Mouse (Mus musculus) embryonic facial prominence, embryonic 11.5 days (tissue): ENCODE data around the gene Gm26620. TPM values are rescaled to one million over a fixed set of nuclear protein-coding genes. Genes with fewer than 3 reads are reported as not detected.

Source experiments
- ATAC-seq: fragments of 200-750 bp; cut with Nextera tagmentation; replicated peaks from 2 replicates; pipeline ENCODE4 v1.8.0; 2017; ENCODE audit warnings: low read depth; ENCODE audit not compliant: insufficient number of reproducible peaks, low FRiP score, low TSS enrichment
- DNase-seq: peaks from one replicate; pipeline ENCODE4 v3.0.0-alpha.2; 2015; ENCODE audit warnings: low spot score
- H3K27ac ChIP-seq: fragments of 300-500 bp; sonication (generic); replicated peaks from 2 replicates; pipeline ENCODE4 v1.5.1; 2014; ENCODE audit warnings: mild to moderate bottlenecking, low read depth, low read length, control low read depth
- H3K27me3 ChIP-seq: fragments of 300-500 bp; sonication (generic); 2 replicates; pipeline ENCODE4 v1.6.1; 2014; ENCODE audit warnings: mild to moderate bottlenecking, low read length, moderate library complexity, mixed read lengths; ENCODE audit not compliant: control insufficient read depth, insufficient read depth
- H3K36me3 ChIP-seq: fragments of 300-500 bp; sonication (generic); replicated peaks from 2 replicates; pipeline ENCODE4 v1.6.1; 2014; ENCODE audit warnings: low read depth, mild to moderate bottlenecking, low read length, moderate library complexity, mixed read lengths; ENCODE audit not compliant: control insufficient read depth, insufficient read depth
- H3K4me1 ChIP-seq: fragments of 300-500 bp; sonication (generic); 2 replicates; pipeline ENCODE4 v1.6.1; 2014; ENCODE audit warnings: low read length, mixed read lengths; ENCODE audit not compliant: control insufficient read depth, insufficient read depth
- H3K4me2 ChIP-seq: fragments of 300-500 bp; sonication (generic); 2 replicates; pipeline ENCODE4 v1.6.1; 2014; ENCODE audit warnings: low read depth, mild to moderate bottlenecking, control low read depth, low read length, moderate library complexity
- H3K4me3 ChIP-seq: fragments of 300-500 bp; sonication (generic); 2 replicates; pipeline ENCODE4 v1.5.1; 2014; ENCODE audit warnings: low read depth, low read length, control low read depth
- H3K9ac ChIP-seq: fragments of 300-500 bp; sonication (generic); replicated peaks from 2 replicates; pipeline ENCODE4 v1.6.1; 2014; ENCODE audit warnings: mild to moderate bottlenecking, control low read depth, low read length
- H3K9me3 ChIP-seq: fragments of 300-500 bp; sonication (generic); replicated peaks from 2 replicates; pipeline ENCODE4 v1.6.1; 2016; ENCODE audit warnings: mild to moderate bottlenecking, low read length, inconsistent platforms, mixed read lengths; ENCODE audit not compliant: control insufficient read depth
- WGBS: fragments of 180-500 bp; shearing (Covaris S2); extraction: QIAGEN DNeasy Blood & Tissue Kit; methylation state at CpG from one replicate; pipeline ENCODE4 v1.1.7; 2014; 5-methylcytosine and 5-hydroxymethylcytosine counted together
- polyA plus RNA-seq: library from polyadenylated mRNA; unstranded; fragments of >200 nt; fragmentation: Nextera tagmentation; extraction: Ambion mirVana; gene quantifications from 2 replicates; pipeline ENCODE4 v1.2.1, GENCODE M21; 2014

The Gm26620 gene
- polyA plus RNA-seq, 1 experiment from 2014 or later = not detected

DNA sequence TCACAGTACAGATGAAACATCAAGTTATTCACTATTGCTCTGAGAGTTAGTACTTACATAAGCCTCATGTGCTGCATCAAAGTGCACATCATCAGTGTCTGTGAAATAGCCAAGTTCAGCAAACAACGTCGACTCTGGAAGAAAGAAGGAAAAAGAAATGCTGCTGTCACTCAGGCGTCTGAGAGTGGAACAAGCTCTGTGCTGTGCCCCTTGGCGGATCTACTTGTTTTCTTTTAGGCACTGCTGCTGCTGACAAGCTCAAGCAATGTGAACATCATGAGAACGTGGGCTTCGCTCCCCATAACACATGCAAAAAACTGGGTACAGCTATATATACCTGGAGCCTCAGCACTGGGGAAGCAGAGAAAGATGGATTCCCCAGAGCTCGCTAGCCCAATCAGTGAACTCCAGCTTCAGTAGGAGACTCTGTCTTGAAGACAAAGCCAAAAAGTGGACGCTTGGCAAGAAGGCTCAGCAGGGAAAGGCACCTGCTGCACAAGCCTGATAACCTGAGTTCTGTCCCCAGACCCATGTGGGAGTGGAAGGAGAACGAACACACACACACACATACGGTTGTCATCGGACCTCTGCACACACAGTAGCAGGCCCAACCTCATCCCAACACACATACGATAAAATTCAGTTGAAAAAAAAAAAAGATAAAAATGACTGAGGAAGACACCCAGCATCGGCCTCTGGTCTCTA is 29.7 kb upstream of the Gm26620 start:
- H3K9ac ChIP-seq = no peak overlapping the region
- ATAC-seq = no peak
- no peak for DNase-seq
- H3K27ac ChIP-seq = no peak overlapping the region
- no peak overlapping the region for H3K4me2 ChIP-seq
- H3K27me3 ChIP-seq = no peaks in the 10 kb centered on the region
- H3K4me3 ChIP-seq = no peak overlapping the region
- no peaks in the 10 kb centered on the region for H3K36me3 ChIP-seq
- H3K4me1 ChIP-seq = no peaks in the 10 kb centered on the region
- WGBS = 89% methylated on average over 13 of the region's 13 CpGs
- H3K9me3 ChIP-seq = no peaks in the 10 kb centered on the region

DNA sequence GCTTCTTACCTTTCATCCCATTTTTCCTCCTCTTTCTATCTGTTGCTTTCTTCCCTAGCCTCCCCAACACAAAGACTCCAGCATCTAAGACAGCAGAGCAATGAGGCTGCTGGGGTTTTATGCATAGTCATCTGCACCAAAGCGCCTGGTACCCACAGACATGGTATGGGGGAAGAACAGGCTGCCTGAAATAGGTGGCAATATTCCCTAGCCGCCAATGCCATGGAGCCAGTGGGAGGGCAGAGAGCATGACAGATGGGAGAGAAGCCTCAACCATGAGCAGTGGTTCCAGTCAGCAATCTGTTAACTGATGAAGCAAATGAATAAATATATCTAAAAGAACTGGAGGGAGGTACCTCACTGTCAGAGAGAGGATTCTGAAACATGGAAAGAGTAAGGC is 27.5 kb upstream of the Gm26620 start:
- Histone ChIP-seq H3K9me3 (no peaks in the 10 kb centered on the region), H3K4me3 (no peak overlapping the region)
- WGBS = 85% methylated on average over 2 of the region's 2 CpGs

DNA sequence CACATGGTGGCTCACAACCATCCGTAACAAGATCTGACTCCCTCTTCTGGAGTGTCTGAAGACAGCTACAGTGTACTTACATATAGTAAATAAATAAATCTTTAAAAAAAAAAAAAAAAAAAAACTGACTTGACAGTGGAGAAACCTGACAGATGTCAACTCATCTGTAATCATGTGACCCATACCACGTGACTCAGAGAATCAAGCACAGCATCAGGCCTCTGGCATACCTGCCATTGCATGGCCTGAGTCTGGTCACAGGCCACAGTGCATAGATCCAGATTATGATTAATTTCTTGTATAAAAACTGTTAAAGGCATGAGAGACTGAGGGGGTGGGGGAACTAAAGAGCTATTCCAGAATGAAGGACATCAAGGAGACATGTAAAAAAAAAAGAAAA is 26.0 kb upstream of the Gm26620 start:
- H3K9ac ChIP-seq = no peak overlapping the region
- no peak overlapping the region for H3K4me3 ChIP-seq
- ATAC-seq (no peak), DNase-seq (no peak)
- H3K36me3 ChIP-seq = no peaks in the 10 kb centered on the region
- no peaks in the 10 kb centered on the region for H3K27me3 ChIP-seq
- no peaks in the 10 kb centered on the region for H3K4me1 ChIP-seq
- no peaks in the 10 kb centered on the region for H3K9me3 ChIP-seq
- H3K4me2 ChIP-seq = no peak overlapping the region
- 71% methylated on average over 2 of the region's 2 CpGs for WGBS
- no peak overlapping the region for H3K27ac ChIP-seq

More for the DNA sequence above, 27.5 kb upstream of the Gm26620 start:
- Histone ChIP-seq H3K27ac (no peak overlapping the region), H3K36me3 (no peaks in the 10 kb centered on the region), H3K4me1 (no peaks in the 10 kb centered on the region), H3K27me3 (no peaks in the 10 kb centered on the region), H3K9ac (no peak overlapping the region), H3K4me2 (no peak overlapping the region)
- no peak for ATAC-seq
- DNase-seq = no peak

DNA sequence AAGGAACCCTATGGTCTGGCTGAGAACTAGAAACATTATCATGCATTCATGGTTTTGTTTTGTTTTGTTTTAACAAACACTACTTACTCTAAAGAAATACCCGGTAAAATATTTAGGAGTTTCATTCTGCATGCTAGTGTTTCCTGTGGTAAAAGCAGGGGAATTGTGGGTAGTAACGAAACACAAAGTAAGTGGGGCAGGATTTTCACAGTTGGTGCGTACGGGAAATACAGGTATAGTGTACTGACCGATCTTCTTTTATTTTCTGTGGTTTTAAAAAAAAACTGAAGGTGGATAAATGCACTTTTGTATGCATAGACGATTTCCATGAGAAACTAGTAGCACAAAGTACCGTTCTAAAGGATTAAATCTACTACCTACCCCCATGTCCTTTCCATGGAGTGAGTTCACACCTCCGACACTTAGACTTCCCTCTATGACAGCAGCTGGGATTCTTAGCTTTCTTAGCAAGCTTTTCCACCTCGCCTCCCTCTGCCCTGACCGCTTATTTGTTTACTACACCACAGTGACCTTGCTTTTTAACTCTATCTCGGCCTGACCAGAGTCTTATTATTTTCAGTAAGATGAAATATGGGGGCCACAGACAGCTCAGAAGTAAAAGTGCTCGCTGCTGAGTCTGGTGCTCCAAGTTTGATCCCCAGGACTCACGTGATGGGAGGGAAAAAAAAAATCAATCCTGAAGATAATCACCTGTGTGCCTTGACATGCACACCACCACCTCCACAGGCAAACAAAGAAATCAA is 23.0 kb upstream of the Gm26620 start:
- no peak overlapping the region for H3K4me3 ChIP-seq
- DNase-seq = no peak
- WGBS = 84% methylated on average over 13 of the region's 13 CpGs

DNA sequence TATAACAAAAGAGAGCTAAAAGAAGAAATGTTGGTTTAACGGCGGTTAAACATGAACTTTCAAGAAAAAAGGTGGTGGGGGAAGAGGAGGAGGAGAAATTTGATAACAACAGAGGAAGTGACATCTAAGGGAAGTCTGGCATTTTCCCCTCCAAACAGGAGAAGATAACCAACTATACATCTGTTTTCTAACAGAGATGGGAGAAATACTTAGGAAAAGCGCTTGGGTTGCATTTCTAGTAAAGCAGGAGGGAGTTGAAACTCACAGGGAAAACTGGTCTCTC is 22.5 kb upstream of the Gm26620 start:
- Histone ChIP-seq H3K4me1 (no peaks in the 10 kb centered on the region), H3K9ac (no peak overlapping the region), H3K36me3 (no peaks in the 10 kb centered on the region), H3K27ac (no peak overlapping the region), H3K4me3 (no peak overlapping the region), H3K9me3 (no peaks in the 10 kb centered on the region), H3K27me3 (no peaks in the 10 kb centered on the region), H3K4me2 (no peak overlapping the region)
- DNase-seq = no peak
- no peak for ATAC-seq
- 79% methylated on average over 3 of the region's 3 CpGs for WGBS

More for the DNA sequence above, 23.0 kb upstream of the Gm26620 start:
- no peaks in the 10 kb centered on the region for H3K4me1 ChIP-seq
- H3K27me3 ChIP-seq = no peaks in the 10 kb centered on the region
- H3K27ac ChIP-seq = no peak overlapping the region
- no peak overlapping the region for H3K9ac ChIP-seq
- no peaks in the 10 kb centered on the region for H3K9me3 ChIP-seq
- no peaks in the 10 kb centered on the region for H3K36me3 ChIP-seq
- no peak for ATAC-seq
- H3K4me2 ChIP-seq = no peak overlapping the region

DNA sequence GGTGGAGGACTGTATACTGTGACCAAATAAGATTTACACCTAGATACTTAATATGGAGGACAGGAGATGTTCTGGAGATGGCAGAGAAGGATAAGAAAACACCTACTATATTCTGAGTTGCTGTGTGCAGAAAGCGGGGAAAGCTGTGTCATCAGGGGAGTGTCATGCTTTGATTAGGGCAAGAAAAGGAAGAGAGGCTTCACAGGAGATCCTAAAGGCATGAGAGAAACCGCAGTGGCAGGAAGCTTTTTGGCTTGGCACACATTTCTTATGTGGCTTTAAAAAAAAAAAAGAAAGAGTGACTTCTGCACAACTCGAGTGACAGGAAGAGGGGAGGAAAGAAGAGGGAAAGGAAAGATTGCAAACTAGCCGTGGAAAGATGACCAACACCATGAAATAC is 21.8 kb upstream of the Gm26620 start:
- Histone ChIP-seq H3K9ac (no peak overlapping the region), H3K36me3 (no peaks in the 10 kb centered on the region), H3K4me3 (no peak overlapping the region), H3K27ac (no peak overlapping the region), H3K9me3 (no peaks in the 10 kb centered on the region), H3K4me2 (no peak overlapping the region), H3K4me1 (no peaks in the 10 kb centered on the region), H3K27me3 (no peaks in the 10 kb centered on the region)
- no peak for ATAC-seq
- 72% methylated on average over 4 of the region's 4 CpGs for WGBS
- DNase-seq = no peak

DNA sequence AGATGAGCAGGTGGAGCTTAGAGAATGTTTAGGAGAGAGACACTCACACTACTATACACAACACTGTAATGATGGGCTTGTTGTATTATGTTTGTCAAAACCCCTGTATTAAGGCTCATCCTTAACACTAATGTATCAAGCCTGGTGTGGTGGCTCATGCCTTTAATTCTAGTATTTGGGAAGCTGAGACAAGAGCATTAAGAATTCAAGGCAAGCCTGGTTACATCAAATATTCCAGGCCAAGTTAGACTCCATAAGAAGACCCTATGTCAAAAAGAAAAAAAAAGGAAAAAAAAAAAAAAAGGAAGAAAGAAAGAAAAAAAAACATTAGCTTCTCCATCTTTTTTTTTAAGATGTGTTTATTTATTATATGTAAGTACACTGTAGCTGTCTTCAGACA is 20.6 kb upstream of the Gm26620 start:
- no peaks in the 10 kb centered on the region for H3K9me3 ChIP-seq
- H3K27ac ChIP-seq = no peak overlapping the region
- H3K9ac ChIP-seq = no peak overlapping the region
- no peaks in the 10 kb centered on the region for H3K27me3 ChIP-seq
- DNase-seq (no peak), ATAC-seq (no peak)
- H3K4me2 ChIP-seq = no peak overlapping the region
- no peaks in the 10 kb centered on the region for H3K36me3 ChIP-seq
- no peaks in the 10 kb centered on the region for H3K4me1 ChIP-seq
- H3K4me3 ChIP-seq = no peak overlapping the region

DNA sequence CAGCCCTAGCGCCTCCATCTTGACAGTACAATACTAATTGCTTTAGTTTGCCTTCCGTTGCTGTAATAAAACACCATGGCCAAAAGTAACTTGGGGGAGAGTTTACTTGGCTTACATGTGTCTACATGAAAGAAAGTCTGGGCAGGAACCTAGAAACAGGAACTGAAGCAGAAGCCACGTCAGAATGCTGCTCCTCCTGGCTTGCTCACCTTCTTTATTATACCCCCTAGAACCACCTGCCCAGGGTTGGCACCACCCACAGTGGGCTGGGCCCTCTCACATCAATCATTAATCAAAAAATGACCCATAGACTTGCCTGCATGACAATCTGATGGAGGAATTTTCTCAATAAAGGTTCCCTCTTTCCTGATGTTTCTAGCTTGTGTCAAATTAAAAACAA is 20.1 kb upstream of the Gm26620 start:
- no peak for ATAC-seq
- 88% methylated on average over 3 of the region's 3 CpGs for WGBS

More for the DNA sequence above, 20.1 kb upstream of the Gm26620 start:
- no peak for DNase-seq
- Histone ChIP-seq H3K27me3 (no peaks in the 10 kb centered on the region), H3K4me2 (no peak overlapping the region), H3K9me3 (no peaks in the 10 kb centered on the region), H3K4me1 (no peaks in the 10 kb centered on the region), H3K9ac (no peak overlapping the region), H3K36me3 (no peaks in the 10 kb centered on the region), H3K4me3 (no peak overlapping the region), H3K27ac (no peak overlapping the region)
